Mouse (Mus musculus): ENCODE measurements at regions not wholly inside any gene's neighbourhood (a gene's known extent, or its start where the extent isn't known, plus 50 kb on each side); places are given as distances from the start of the nearest gene placed in this dataset.

DNA sequence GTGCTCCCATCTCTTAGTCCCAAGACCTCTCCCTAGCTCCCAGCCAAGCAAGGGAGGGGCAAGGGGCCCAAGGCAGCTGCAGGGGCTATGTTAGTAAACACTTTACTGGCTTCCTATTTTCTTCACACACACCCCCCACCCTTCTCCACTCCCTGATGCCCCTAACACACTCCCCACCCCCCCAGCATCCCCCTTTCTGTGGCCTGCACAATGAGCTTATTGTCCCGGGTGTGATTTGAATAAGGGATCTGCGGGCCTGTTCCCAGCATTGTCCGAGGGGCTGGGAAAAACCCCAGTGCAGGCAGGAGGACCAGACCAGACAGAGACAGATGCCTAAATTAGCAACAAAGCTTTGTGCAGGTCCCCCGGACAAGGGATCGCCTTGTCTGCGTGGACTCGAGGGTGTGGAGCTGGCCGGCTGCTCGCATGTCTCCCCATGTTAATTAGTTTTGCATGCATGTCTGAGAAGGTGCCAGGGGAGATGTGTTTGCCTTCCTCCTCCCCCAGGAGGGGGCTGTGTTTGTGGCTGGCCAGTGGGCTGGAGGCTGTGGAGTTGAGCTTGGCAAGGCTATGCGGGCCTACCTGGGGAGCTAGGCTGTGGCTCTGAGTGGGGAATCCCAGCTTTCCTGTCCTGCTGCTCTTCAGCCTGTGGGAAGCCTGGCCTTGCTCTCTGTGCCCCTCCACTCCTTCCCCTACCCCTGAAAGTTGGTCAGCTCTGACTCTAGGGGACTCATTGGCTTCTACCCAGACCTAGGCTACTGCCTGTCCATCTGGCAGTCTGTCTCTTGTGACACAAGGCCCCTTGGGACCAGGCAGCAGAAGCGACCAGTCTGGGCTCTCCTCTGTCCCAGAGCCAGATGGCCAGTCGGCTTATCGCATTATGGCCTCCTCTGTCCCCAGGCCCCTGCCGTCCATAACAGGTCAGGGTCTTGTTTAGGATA lies 59.8 kb upstream of the Polg start:
- H3K4me1 ChIP-seq (ENCODE audit: control insufficient read depth, insufficient read depth, insufficient read length, low read length) = no peaks in the 10 kb centered on the region
- H3K27ac ChIP-seq (replicated peaks; ENCODE audit: low read depth, low read length) = no peak overlapping the region
- H3K4me3 ChIP-seq (ENCODE audit: insufficient read depth, low read depth, low read length) = no peak overlapping the region

DNA sequence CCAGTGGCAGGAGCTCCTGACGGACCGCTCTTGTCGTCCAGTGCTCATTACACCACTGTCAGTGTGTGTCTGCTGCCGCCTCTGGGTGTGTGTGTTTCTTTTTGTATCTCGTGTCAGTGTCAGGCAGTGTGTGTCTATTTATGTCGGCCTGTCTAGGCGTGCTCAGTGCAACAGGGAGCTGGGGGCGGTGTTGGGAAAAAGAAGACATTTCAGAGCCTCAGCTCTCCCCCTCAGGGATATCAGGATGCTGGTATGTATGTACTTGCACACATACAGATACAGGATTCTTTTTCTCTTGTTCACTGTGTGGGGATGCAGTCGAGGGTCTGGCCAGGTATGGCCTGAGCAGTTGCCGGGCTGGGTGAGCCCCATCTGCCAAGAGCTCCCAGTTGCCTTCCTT lies 58.8 kb upstream of the Polg start:
- Histone ChIP-seq H3K27ac (replicated peaks; ENCODE audit: low read depth, low read length) (no peak overlapping the region), H3K4me3 (ENCODE audit: insufficient read depth, low read depth, low read length) (no peak overlapping the region), H3K4me1 (ENCODE audit: control insufficient read depth, insufficient read depth, insufficient read length, low read length) (no peaks in the 10 kb centered on the region)

DNA sequence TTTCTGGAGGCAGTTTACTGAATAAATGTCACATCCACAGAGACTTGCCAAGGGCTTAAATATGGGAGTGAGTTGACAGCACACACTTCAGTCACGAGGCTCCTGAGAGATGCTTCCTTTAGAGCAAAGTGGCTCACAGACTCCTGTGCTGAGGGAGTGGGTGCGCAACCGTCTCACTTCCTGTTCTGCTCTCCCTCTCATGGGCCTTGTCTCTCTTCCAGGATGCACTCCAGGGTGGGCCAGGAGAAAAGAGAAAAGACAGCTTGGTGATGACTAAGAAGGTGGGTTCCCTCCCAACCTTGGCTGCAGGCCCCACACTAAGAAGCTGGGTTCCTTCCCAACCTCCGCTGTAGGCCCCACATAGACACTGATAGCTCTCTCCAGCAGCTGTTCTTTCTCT lies 57.5 kb upstream of the Polg start:
- Histone ChIP-seq H3K4me1 (ENCODE audit: control insufficient read depth, insufficient read depth, insufficient read length, low read length) (no peaks in the 10 kb centered on the region), H3K27ac (replicated peaks; ENCODE audit: low read depth, low read length) (no peak overlapping the region), H3K4me3 (ENCODE audit: insufficient read depth, low read depth, low read length) (no peak overlapping the region)

DNA sequence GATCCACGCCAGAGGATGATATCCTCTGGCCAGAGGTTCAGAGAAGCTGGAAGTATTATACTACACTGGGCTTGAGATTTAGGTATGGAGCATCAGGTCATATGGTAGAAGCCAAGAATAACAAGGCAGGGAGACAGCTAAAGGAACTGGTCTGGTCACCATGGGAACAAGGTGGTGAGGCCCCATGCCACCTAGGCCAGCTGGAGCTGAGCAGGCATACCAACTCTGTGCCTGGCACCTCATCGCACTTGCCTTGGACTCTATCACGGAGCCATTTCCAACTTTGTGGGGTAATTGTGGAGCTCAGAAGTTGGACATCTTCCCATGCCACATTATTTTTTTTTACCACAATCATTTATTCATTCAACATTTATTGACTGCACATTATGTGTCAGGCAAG lies 55.9 kb upstream of the Polg start:
- no peak overlapping the region for H3K4me3 ChIP-seq (ENCODE audit: insufficient read depth, low read depth, low read length)

DNA sequence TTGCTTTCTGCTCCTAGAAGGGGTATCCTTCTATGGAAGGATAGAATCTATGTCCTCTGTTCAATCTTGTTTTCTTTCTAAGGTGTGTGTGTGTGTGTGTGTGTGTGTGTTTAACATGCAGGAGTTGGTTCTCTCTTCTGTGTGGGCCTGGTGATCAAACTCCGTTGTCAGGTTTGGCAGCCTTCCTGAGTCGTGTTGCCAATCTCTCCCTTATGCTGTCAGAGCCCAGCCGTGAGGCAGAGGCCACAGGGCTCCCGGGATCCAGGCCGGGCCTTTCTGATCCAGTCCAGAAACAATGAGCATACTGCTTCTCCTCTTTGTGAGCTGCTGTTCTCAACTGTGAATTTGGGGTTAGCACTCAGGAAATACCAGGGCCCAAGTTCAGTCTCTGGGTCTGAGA lies 55.1 kb upstream of the Polg start:
- no peak overlapping the region for H3K27ac ChIP-seq (replicated peaks; ENCODE audit: low read depth, low read length)
- H3K4me1 ChIP-seq (ENCODE audit: control insufficient read depth, insufficient read depth, insufficient read length, low read length) = no peaks in the 10 kb centered on the region

More for the DNA sequence above, 55.9 kb upstream of the Polg start:
- Histone ChIP-seq H3K4me1 (ENCODE audit: control insufficient read depth, insufficient read depth, insufficient read length, low read length) (no peaks in the 10 kb centered on the region), H3K27ac (replicated peaks; ENCODE audit: low read depth, low read length) (no peak overlapping the region)

DNA sequence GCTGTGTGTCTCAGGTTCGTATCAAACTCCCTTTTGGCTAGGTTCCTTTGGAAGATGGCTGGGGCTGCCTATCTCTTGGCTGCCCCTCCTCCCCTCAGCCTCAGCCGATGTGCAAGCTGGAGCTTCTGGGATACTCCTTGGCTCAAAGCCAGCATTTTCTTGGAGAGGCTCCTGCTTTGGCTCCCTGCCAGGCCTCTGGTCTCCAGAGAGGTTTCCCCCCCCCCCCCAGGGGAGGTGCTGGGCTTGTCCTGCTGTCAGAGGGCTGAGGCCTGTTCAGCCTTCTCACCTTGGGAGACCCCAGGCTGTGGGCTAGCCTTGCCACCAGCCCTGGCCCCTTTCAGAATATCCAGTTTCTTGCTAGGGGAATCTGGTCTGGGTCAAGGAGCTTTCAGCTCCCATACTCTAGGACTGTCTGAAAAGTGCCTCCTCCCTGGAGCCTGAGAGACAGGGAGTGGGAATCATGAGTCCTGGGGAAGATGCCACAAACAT lies 54.1 kb upstream of the Polg start:
- Histone ChIP-seq H3K4me1 (ENCODE audit: control insufficient read depth, insufficient read depth, insufficient read length, low read length) (no peaks in the 10 kb centered on the region), H3K27ac (replicated peaks; ENCODE audit: low read depth, low read length) (no peak overlapping the region), H3K4me3 (ENCODE audit: insufficient read depth, low read depth, low read length) (no peak overlapping the region)

More for the DNA sequence above, 55.1 kb upstream of the Polg start:
- no peak overlapping the region for H3K4me3 ChIP-seq (ENCODE audit: insufficient read depth, low read depth, low read length)

DNA sequence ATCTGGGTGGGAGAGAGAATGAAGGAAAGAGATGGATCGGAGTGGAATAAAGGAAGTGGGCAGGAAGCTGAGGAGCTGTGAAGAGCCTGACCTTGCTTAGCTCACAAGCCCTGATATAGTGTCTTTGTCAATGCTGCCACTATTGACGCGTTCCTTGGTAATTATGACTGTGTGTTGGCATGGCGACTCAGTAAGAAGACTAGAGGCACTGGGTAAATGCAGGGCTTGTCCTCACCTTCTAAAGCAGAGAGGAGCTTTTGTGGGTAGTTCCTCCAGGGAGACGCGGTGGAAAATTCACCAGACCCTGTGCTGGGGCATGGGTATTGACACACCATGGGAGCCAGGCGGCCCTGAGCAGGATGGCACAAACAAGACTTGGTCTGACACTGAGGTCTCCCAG lies 52.8 kb upstream of the Polg start:
- no peak overlapping the region for H3K4me3 ChIP-seq (ENCODE audit: insufficient read depth, low read depth, low read length)
- no peaks in the 10 kb centered on the region for H3K4me1 ChIP-seq (ENCODE audit: control insufficient read depth, insufficient read depth, insufficient read length, low read length)
- no peak overlapping the region for H3K27ac ChIP-seq (replicated peaks; ENCODE audit: low read depth, low read length)

DNA sequence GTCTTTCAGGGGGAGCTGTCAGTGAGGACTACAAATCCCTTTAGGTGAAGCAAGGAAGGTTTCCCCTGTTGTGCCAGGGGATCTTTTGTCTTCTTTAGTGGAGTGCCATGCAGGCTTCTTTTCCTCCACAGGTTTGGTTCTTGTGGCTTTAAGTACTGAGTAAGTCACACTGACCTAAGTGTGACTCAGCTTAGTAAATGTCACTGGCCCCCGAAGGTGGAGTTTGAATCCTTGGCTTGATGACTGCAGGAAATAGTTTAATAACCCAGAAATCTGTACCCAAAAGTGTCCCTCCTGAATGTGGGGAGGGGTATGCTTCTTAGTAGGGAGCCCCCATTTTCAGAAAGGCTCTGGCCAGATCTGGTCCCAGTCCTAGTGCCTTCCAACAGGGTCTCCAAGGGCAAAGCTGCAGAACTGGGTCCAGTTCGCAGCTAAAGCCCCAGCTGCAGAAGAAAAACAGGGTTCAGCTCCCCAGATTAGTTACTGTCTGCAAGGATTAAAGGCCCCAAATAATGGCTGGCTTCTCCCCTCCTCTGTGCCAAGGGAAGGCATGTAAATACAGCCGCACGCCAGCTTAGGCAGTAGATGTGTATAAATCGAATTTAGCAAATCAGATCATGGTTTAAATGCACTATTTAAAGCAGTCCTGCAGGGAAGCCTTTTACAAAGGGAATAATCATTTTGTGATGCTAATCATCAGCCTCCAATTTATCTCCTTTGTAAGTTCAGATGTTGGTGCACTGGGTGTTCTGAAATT lies 51.6 kb upstream of the Polg start:
- Histone ChIP-seq H3K4me3 (ENCODE audit: insufficient read depth, low read depth, low read length) (no peak overlapping the region), H3K27ac (replicated peaks; ENCODE audit: low read depth, low read length) (no peak overlapping the region), H3K4me1 (ENCODE audit: control insufficient read depth, insufficient read depth, insufficient read length, low read length) (no peaks in the 10 kb centered on the region)

DNA sequence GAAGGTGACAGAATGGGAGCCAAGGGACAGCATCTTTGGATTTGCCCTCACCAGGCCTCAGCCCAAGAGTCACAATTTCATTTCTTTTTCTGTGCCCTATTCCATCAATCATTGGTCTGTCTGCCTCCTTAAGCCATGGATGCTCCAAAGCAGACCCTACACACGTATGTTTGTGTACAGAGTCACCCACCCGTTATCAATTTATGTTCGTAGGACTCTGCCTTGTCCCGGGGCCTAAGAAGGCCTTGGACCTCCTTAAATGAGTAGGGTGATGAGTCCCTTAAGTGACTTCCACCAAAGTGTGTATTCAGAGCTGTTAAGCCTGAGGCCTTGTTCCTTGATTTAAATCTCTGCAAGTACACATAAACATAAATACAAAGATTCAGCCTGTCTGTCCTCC lies 50.1 kb upstream of the Polg start:
- H3K4me3 ChIP-seq (ENCODE audit: insufficient read depth, low read depth, low read length) = no peak overlapping the region
- H3K27ac ChIP-seq (replicated peaks; ENCODE audit: low read depth, low read length) = no peak overlapping the region
- no peaks in the 10 kb centered on the region for H3K4me1 ChIP-seq (ENCODE audit: control insufficient read depth, insufficient read depth, insufficient read length, low read length)
